Mouse (Mus musculus) kidney, embryonic 16.5 days (tissue): ENCODE measurements around the gene Dock8. TPM values are rescaled to one million over a fixed set of nuclear protein-coding genes. Genes with fewer than 3 reads are reported as not detected.

Experiments
- ATAC-seq: fragments of 200-750 bp; cut with Nextera tagmentation; 2 replicates; pipeline ENCODE4 v1.8.0; 2017; ENCODE audit warnings: moderate TSS enrichment; ENCODE audit not compliant: low FRiP score, low TSS enrichment
- H3K27ac ChIP-seq: fragments of 300-500 bp; sonication (generic); 2 replicates; pipeline ENCODE4 v1.5.1; 2014; ENCODE audit warnings: low read length
- H3K27me3 ChIP-seq: fragments of 300-500 bp; sonication (generic); 2 replicates; pipeline ENCODE4 v1.6.1; 2014; ENCODE audit warnings: low read length, control low read depth, mixed read lengths; ENCODE audit not compliant: insufficient read depth
- H3K36me3 ChIP-seq: fragments of 300-500 bp; sonication (generic); 2 replicates; pipeline ENCODE4 v1.6.1; 2014; ENCODE audit warnings: low read length, control low read depth, mixed read lengths; ENCODE audit not compliant: insufficient read depth
- H3K4me1 ChIP-seq: fragments of 300-500 bp; sonication (generic); 2 replicates; pipeline ENCODE4 v1.6.1; 2014; ENCODE audit warnings: low read length, control low read depth, mixed read lengths; ENCODE audit not compliant: insufficient read depth
- H3K4me2 ChIP-seq: fragments of 300-500 bp; sonication (generic); replicated peaks from 2 replicates; pipeline ENCODE4 v1.6.1; 2014; ENCODE audit warnings: low read depth, low read length
- H3K4me3 ChIP-seq: fragments of 300-500 bp; sonication (generic); 2 replicates; pipeline ENCODE4 v1.5.1; 2014; ENCODE audit warnings: mild to moderate bottlenecking, low read length
- H3K9ac ChIP-seq: fragments of 300-500 bp; sonication (generic); replicated peaks from 2 replicates; pipeline ENCODE4 v1.6.1; 2014; ENCODE audit warnings: low read length
- H3K9me3 ChIP-seq: fragments of 300-500 bp; sonication (generic); 2 replicates; pipeline ENCODE4 v1.6.1; 2016; ENCODE audit warnings: low read length, control low read depth
- WGBS: fragments of 180-500 bp; shearing (Covaris S2); extraction: QIAGEN DNeasy Blood & Tissue Kit; methylation state at CpG from one replicate; pipeline ENCODE4 v1.1.7; 2014; 5-methylcytosine and 5-hydroxymethylcytosine counted together
- polyA plus RNA-seq: library from polyadenylated mRNA; unstranded; fragments of >200 nt; fragmentation: Nextera tagmentation; extraction: Ambion mirVana; gene quantifications from 2 replicates; pipeline ENCODE4 v1.2.1, GENCODE M21; 2015

The Dock8 gene
- polyA plus RNA-seq, 1 experiment from 2014 or later = 3.9 TPM

GRCm38 (mm10) chr19:25238121-25238520 lies 238.8 kb downstream of the Dock8 start:
- H3K9ac ChIP-seq = peak overlapping the region; percentile 74; the same call in 1 of the 2 replicates
- 4% methylated on average over 13 of the region's 13 CpGs for WGBS
- H3K4me3 ChIP-seq = peak overlapping the region; percentile 63
- no peaks in the 10 kb centered on the region for H3K36me3 ChIP-seq
- peaks cover 14% of the 10 kb centered on the region; the same call in 1 of the 2 replicates for H3K27me3 ChIP-seq
- no peak for ATAC-seq
- H3K4me1 ChIP-seq = peaks cover 8% of the 10 kb centered on the region; the same call in 1 of the 2 replicates
- no peaks in the 10 kb centered on the region; the same call in 1 of the 2 replicates for H3K9me3 ChIP-seq
- H3K27ac ChIP-seq = no peak overlapping the region
- H3K4me2 ChIP-seq = peak overlapping the region; percentile 96

GRCm38 (mm10) chr19:25243566-25243965 lies 244.2 kb downstream of the Dock8 start:
- no peaks in the 10 kb centered on the region; the same call in 1 of the 2 replicates for H3K9me3 ChIP-seq
- no peaks in the 10 kb centered on the region for H3K27me3 ChIP-seq
- no peak overlapping the region for H3K4me2 ChIP-seq
- H3K36me3 ChIP-seq = no peaks in the 10 kb centered on the region
- no peak for ATAC-seq
- H3K27ac ChIP-seq = no peak overlapping the region
- no peak overlapping the region for H3K9ac ChIP-seq
- H3K4me1 ChIP-seq = no peaks in the 10 kb centered on the region
- WGBS = 64% methylated on average over 4 of the region's 4 CpGs
- H3K4me3 ChIP-seq = no peak overlapping the region

- H3K36me3 ChIP-seq = no peaks in the 10 kb centered on the region
- 93% methylated on average over 8 of the region's 8 CpGs for WGBS
- H3K4me1 ChIP-seq = peaks cover 5% of the 10 kb centered on the region; the same call in 1 of the 2 replicates
- no peak overlapping the region for H3K4me2 ChIP-seq
- H3K4me3 ChIP-seq = no peak overlapping the region
- H3K9ac ChIP-seq = no peak overlapping the region
- H3K27ac ChIP-seq = no peak overlapping the region
- H3K9me3 ChIP-seq = no peaks in the 10 kb centered on the region
- no peaks in the 10 kb centered on the region for H3K27me3 ChIP-seq
- ATAC-seq = no peak
These were observed 246.7 kb downstream of the Dock8 start for GRCm38 (mm10) chr19:25246062-25246461.

- H3K27ac ChIP-seq = no peak overlapping the region
- WGBS = 81% methylated on average over 14 of the region's 14 CpGs
- H3K27me3 ChIP-seq = no peaks in the 10 kb centered on the region
- H3K9me3 ChIP-seq = no peaks in the 10 kb centered on the region
- peaks cover 5% of the 10 kb centered on the region; the same call in 1 of the 2 replicates for H3K4me1 ChIP-seq
- no peak overlapping the region for H3K9ac ChIP-seq
- no peak overlapping the region for H3K4me2 ChIP-seq
- H3K4me3 ChIP-seq = no peak overlapping the region
- ATAC-seq = no peak
- H3K36me3 ChIP-seq = no peaks in the 10 kb centered on the region
These were observed 248.7 kb downstream of the Dock8 start for GRCm38 (mm10) chr19:25247858-25248552.

- H3K9ac ChIP-seq = no peak overlapping the region
These were observed 249.9 kb downstream of the Dock8 start for GRCm38 (mm10) chr19:25249230-25249629.

GRCm38 (mm10) chr19:25251610-25252140 lies 252.3 kb downstream of the Dock8 start:
- H3K27me3 ChIP-seq = no peaks in the 10 kb centered on the region
- H3K4me1 ChIP-seq = peaks cover 5% of the 10 kb centered on the region; the same call in 1 of the 2 replicates
- H3K9me3 ChIP-seq = no peaks in the 10 kb centered on the region
- H3K27ac ChIP-seq = no peak overlapping the region
- H3K36me3 ChIP-seq = no peaks in the 10 kb centered on the region
- H3K4me3 ChIP-seq = no peak overlapping the region
- H3K9ac ChIP-seq = no peak overlapping the region
- no peak overlapping the region for H3K4me2 ChIP-seq
- 85% methylated on average over 3 of the region's 3 CpGs for WGBS
- no peak for ATAC-seq

More at GRCm38 (mm10) chr19:25249230-25249629, 249.9 kb downstream of the Dock8 start:
- no peak for ATAC-seq
- WGBS = 15% methylated on average over 13 of the region's 13 CpGs
- H3K9me3 ChIP-seq = no peaks in the 10 kb centered on the region
- H3K27me3 ChIP-seq = no peaks in the 10 kb centered on the region
- no peak overlapping the region for H3K4me3 ChIP-seq
- H3K27ac ChIP-seq = no peak overlapping the region
- peak overlapping the region; percentile 33; the same call in 1 of the 2 replicates for H3K4me2 ChIP-seq
- peaks cover 5% of the 10 kb centered on the region; the same call in 1 of the 2 replicates for H3K4me1 ChIP-seq
- H3K36me3 ChIP-seq = no peaks in the 10 kb centered on the region

Other genes starting within 250 kb of the Dock8 start
- 1.5 and 1.6 TPM in 2 replicates for gene Pgm5, start 137.7 kb upstream of the Dock8 start, polyA plus RNA-seq
- gene Gm10053, start 123.8 kb upstream of the Dock8 start, polyA plus RNA-seq = 288 and 300 TPM in 2 replicates
- gene Foxd4, start 98.3 kb upstream of the Dock8 start, polyA plus RNA-seq = not detected in 2 replicates
- 17.7 and 23.3 TPM in 2 replicates for gene Cbwd1, start 37.9 kb upstream of the Dock8 start, polyA plus RNA-seq
- gene Kank1, start 237.4 kb downstream of the Dock8 start, polyA plus RNA-seq = 30.9 and 32.8 TPM in 2 replicates